Mouse (Mus musculus) CH12.LX (cell line): ENCODE results near the gene Rnf214. TPM values are rescaled to one million over a fixed set of nuclear protein-coding genes. Genes with fewer than 3 reads are reported as not detected.

ENCODE experiments used
- DNase-seq: peaks from one replicate; pipeline ENCODE4 v3.0.0-alpha.2; 2013; ENCODE audit errors: extremely low read depth
- H3K27ac ChIP-seq: 2 replicates; pipeline ENCODE4 v1.5.1; 2012; ENCODE audit warnings: low read depth, mild to moderate bottlenecking, control low read depth, moderate library complexity; ENCODE audit not compliant: insufficient read depth
- H3K27me3 ChIP-seq: replicated peaks from 2 replicates; pipeline ENCODE3; 2012; ENCODE audit warnings: inconsistent platforms
- H3K36me3 ChIP-seq, 2 experiments: replicated peaks in 1 of 2; 2 replicates each; pipeline versions ENCODE3 to v1.6.1; 2012; ENCODE audit warnings: inconsistent platforms in 1 of 2, low read length in 1 of 2, mild to moderate bottlenecking in 1 of 2, mixed read lengths in 1 of 2, moderate library complexity in 1 of 2; ENCODE audit not compliant: control insufficient read depth in 1 of 2, insufficient read depth in 1 of 2
- H3K4me1 ChIP-seq, 2 experiments: 2 replicates each; pipeline ENCODE4 v1.6.1; 2012; ENCODE audit warnings: inconsistent platforms in 1 of 2, moderate library complexity in 1 of 2; ENCODE audit not compliant: insufficient read depth in 2 of 2, control insufficient read depth in 1 of 2
- H3K4me2 ChIP-seq: 2 replicates; pipeline ENCODE4 v1.6.1; 2012; ENCODE audit warnings: low read depth, mild to moderate bottlenecking, control low read depth; ENCODE audit not compliant: poor library complexity, insufficient read depth, severe bottlenecking
- H3K4me3 ChIP-seq, 3 experiments: fragments of 150-350 bp in 1 of 3; sonication (generic) in 1 of 3; replicated peaks in 1 of 3; 2 replicates each; pipeline versions ENCODE3 to v1.5.1; 2011 to 2012; ENCODE audit warnings: low read depth in 2 of 3, low read length in 2 of 3, mild to moderate bottlenecking in 2 of 3, moderate library complexity in 2 of 3, control low read depth in 1 of 3, improper control_type of control experiment in 1 of 3, inconsistent platforms in 1 of 3, mixed read lengths in 1 of 3; ENCODE audit not compliant: poor library complexity in 1 of 3
- H3K79me2 ChIP-seq: replicated peaks from 2 replicates; pipeline ENCODE4 v1.6.1; 2012; ENCODE audit warnings: mild to moderate bottlenecking, moderate library complexity; ENCODE audit not compliant: control insufficient read depth, poor library complexity, insufficient read depth, severe bottlenecking; ENCODE audit errors: extremely low read depth
- H3K9ac ChIP-seq: 2 replicates; pipeline ENCODE4 v1.6.1; 2012; ENCODE audit warnings: low read depth, mild to moderate bottlenecking, control low read depth, moderate library complexity; ENCODE audit not compliant: insufficient read depth
- H3K9me3 ChIP-seq: replicated peaks from 2 replicates; pipeline ENCODE3; 2012; ENCODE audit warnings: low read length, inconsistent platforms, mixed read lengths
- BHLHE40 ChIP-seq: IDR thresholded peaks from 2 replicates; pipeline ENCODE4 v1.6.1; 2011; ENCODE audit warnings: mild to moderate bottlenecking, low read depth, low read length, improper control_type of control experiment
- CTCF ChIP-seq, 2 experiments: IDR thresholded peaks in 1 of 2; conservative IDR thresholded peaks in 1 of 2; 2 replicates each; pipeline ENCODE4 v1.5.1; 2011 to 2012; ENCODE audit warnings: low read depth in 2 of 2, low read length in 2 of 2, improper control_type of control experiment in 1 of 2, inconsistent platforms in 1 of 2, mild to moderate bottlenecking in 1 of 2, moderate library complexity in 1 of 2
- ELF1 ChIP-seq: IDR thresholded peaks from 2 replicates; pipeline ENCODE4 v1.6.1; 2014; ENCODE audit warnings: low read depth, mild to moderate bottlenecking, inconsistent platforms, low read length, improper control_type of control experiment
- GABPA ChIP-seq: IDR thresholded peaks from 2 replicates; pipeline ENCODE4 v1.6.1; 2012; ENCODE audit warnings: low read depth, low read length, improper control_type of control experiment, inconsistent platforms; ENCODE audit not compliant: insufficient replicate concordance
- HCFC1 ChIP-seq: IDR thresholded peaks from 2 replicates; pipeline ENCODE4 v1.6.1; 2012; ENCODE audit warnings: low read depth, mild to moderate bottlenecking, inconsistent platforms, low read length, improper control_type of control experiment
- JUN ChIP-seq: IDR thresholded peaks from 2 replicates; pipeline ENCODE4 v1.6.1; 2011; ENCODE audit warnings: low read depth, mild to moderate bottlenecking, low read length, improper control_type of control experiment, moderate library complexity; ENCODE audit not compliant: insufficient read depth
- KAT2A ChIP-seq: IDR thresholded peaks from 2 replicates; pipeline ENCODE4 v1.6.1; 2012; ENCODE audit warnings: low read length, improper control_type of control experiment, inconsistent platforms; ENCODE audit not compliant: insufficient replicate concordance
- MAX ChIP-seq: IDR thresholded peaks from 2 replicates; pipeline ENCODE4 v1.6.1; 2011; ENCODE audit warnings: low read length, improper control_type of control experiment
- MAZ ChIP-seq: IDR thresholded peaks from 2 replicates; pipeline ENCODE4 v1.6.1; 2012; ENCODE audit warnings: low read depth, mild to moderate bottlenecking, inconsistent platforms, low read length, improper control_type of control experiment, moderate library complexity
- MEF2A ChIP-seq: IDR thresholded peaks from 2 replicates; pipeline ENCODE4 v1.6.1; 2014; ENCODE audit warnings: low read depth, mild to moderate bottlenecking, inconsistent platforms, low read length, improper control_type of control experiment, borderline replicate concordance
- MYC ChIP-seq: IDR thresholded peaks from 2 replicates; pipeline ENCODE4 v1.6.1; 2011; ENCODE audit warnings: low read depth, mild to moderate bottlenecking, improper control_type of control experiment, low read length
- NELFE ChIP-seq: IDR thresholded peaks from 2 replicates; pipeline ENCODE4 v1.6.1; 2011; ENCODE audit warnings: low read depth, low read length, improper control_type of control experiment
- PAX5 ChIP-seq: IDR thresholded peaks from 2 replicates; pipeline ENCODE4 v1.6.1; 2012; ENCODE audit warnings: low read length, inconsistent platforms, mixed read lengths
- POLR2A ChIP-seq: IDR thresholded peaks from 2 replicates; pipeline ENCODE4 v1.6.1; 2011; ENCODE audit warnings: low read depth, mild to moderate bottlenecking, improper control_type of control experiment, low read length
- POLR2AphosphoS2 ChIP-seq: IDR thresholded peaks from 2 replicates; pipeline ENCODE4 v1.6.1; 2011; ENCODE audit warnings: low read depth, low read length, improper control_type of control experiment
- RAD21 ChIP-seq: IDR thresholded peaks from 2 replicates; pipeline ENCODE4 v1.6.1; 2011; ENCODE audit warnings: low read depth, mild to moderate bottlenecking, low read length, improper control_type of control experiment, moderate library complexity
- RCOR1 ChIP-seq: conservative IDR thresholded peaks from 2 replicates; pipeline ENCODE4 v1.6.1; 2012; ENCODE audit warnings: low read depth, mild to moderate bottlenecking, inconsistent platforms, low read length, improper control_type of control experiment
- SIN3A ChIP-seq: IDR thresholded peaks from 2 replicates; pipeline ENCODE4 v1.6.1; 2012; ENCODE audit warnings: low read length, improper control_type of control experiment, inconsistent platforms
- SMC3 ChIP-seq: IDR thresholded peaks from 2 replicates; pipeline ENCODE4 v1.6.1; 2011; ENCODE audit warnings: low read depth, low read length, improper control_type of control experiment
- TBP ChIP-seq: conservative IDR thresholded peaks from 2 replicates; pipeline ENCODE4 v1.6.1; 2011; ENCODE audit warnings: low read depth, low read length, improper control_type of control experiment
- TCF12 ChIP-seq: IDR thresholded peaks from 2 replicates; pipeline ENCODE4 v1.6.1; 2014; ENCODE audit warnings: low read depth, mild to moderate bottlenecking, inconsistent platforms, low read length, improper control_type of control experiment
- UBTF ChIP-seq: IDR thresholded peaks from 2 replicates; pipeline ENCODE4 v1.6.1; 2012; ENCODE audit warnings: low read depth, mild to moderate bottlenecking, inconsistent platforms, low read length, improper control_type of control experiment, moderate library complexity
- USF1 ChIP-seq: IDR thresholded peaks from 2 replicates; pipeline ENCODE4 v1.6.1; 2014; ENCODE audit warnings: low read depth, mild to moderate bottlenecking, inconsistent platforms, low read length, improper control_type of control experiment
- USF2 ChIP-seq: conservative IDR thresholded peaks from 2 replicates; pipeline ENCODE4 v1.6.1; 2011; ENCODE audit warnings: low read depth, low read length, improper control_type of control experiment
- dilution Hi-C: fragments of 300-500 bp; cut with MboI; formaldehyde crosslinking; loops from 2 replicates; pipeline ENCODE4 v1.14.3; 2020; ENCODE audit warnings: low sequenced_read_pairs; ENCODE audit not compliant: extremely low pct_unique_long_range_greater_than_20kb, extremely low pct_ligation_motif_present
- in situ Hi-C: fragments of 300-500 bp; cut with MboI; formaldehyde crosslinking; loops from 3 replicates; pipeline ENCODE4 v1.14.3; 2019; ENCODE audit warnings: low sequenced_read_pairs, low pct_ligation_motif_present, low pct_unique_long_range_greater_than_20kb, mixed read lengths
- polyA plus RNA-seq: library from polyadenylated mRNA; unstranded; fragments of >175 nt; gene quantifications from 2 replicates; pipeline ENCODE4 v1.2.1, GENCODE M21; 2012; ENCODE audit warnings: low read depth; ENCODE audit not compliant: insufficient read length
- total RNA-seq, 2 experiments: library from RNA; depleted of rRNA; stranded (reverse); fragments of 300-350 nt in 1 of 2; fragments of >200 nt in 1 of 2; gene quantifications; 2 replicates each; pipeline ENCODE4 v1.2.3; 2012 to 2014

The Rnf214 gene
- total and polyA plus RNA-seq, 3 experiments: 4.4 to 16.1 (median 9.4) TPM

GRCm38 (mm10) chr9:45827663-45828290, 78.9 kb downstream of the Rnf214 start:
- Histone ChIP-seq H3K4me3 (peak overlapping the region; percentile 79 to 91 (median 84)), H3K9me3 (peaks cover 7% of the 10 kb centered on the region), H3K4me2 (peak overlapping the region; percentile 70), H3K79me2 (no peaks in the 10 kb centered on the region), H3K4me1 (peaks cover 4 to 28% of the 10 kb centered on the region in 2 experiments), H3K27me3 (no peaks in the 10 kb centered on the region), H3K27ac (no peak overlapping the region), H3K36me3 (peaks cover under 1 to 19% of the 10 kb centered on the region in 2 experiments), H3K9ac (peak overlapping the region; percentile 67)
- TF ChIP-seq UBTF (no peak), TCF12 (no peak), POLR2A (no peak), KAT2A (no peak), BHLHE40 (no peak), SIN3A (no peak), SMC3 (no peak), PAX5 (no peak), USF2 (no peak), MAX (no peak), POLR2AphosphoS2 (no peak), USF1 (no peak), NELFE (no peak), GABPA (no peak), ELF1 (no peak), MAZ (no peak)
- in situ Hi-C loops: no loop called here
- dilution Hi-C loops: no loop called here
- no peak for DNase-seq

GRCm38 (mm10) chr9:45818406-45819011, 88.2 kb downstream of the Rnf214 start:
- H3K27ac ChIP-seq: no peak overlapping the region
- in situ Hi-C loops (no loop called here), dilution Hi-C loops (no loop called here)
- peaks cover 11 to 83% of the 10 kb centered on the region in 2 experiments for H3K36me3 ChIP-seq
- H3K4me2 ChIP-seq: no peak overlapping the region
- no peaks in the 10 kb centered on the region for H3K79me2 ChIP-seq
- H3K4me1 ChIP-seq: peaks cover 0 to 14% of the 10 kb centered on the region in 2 experiments; a peak in 2 of 4 replicates
- no peak overlapping the region for H3K4me3 ChIP-seq
- H3K9me3 ChIP-seq: peaks cover 3% of the 10 kb centered on the region
- TF ChIP-seq CTCF (conservative IDR thresholded peaks at IDR 0.05 in 1 of 2, IDR thresholded peaks at IDR 0.05 in 1 of 2; ENCODE audit: low read depth in 2 of 2, low read length in 2 of 2) (no peak), SMC3 (no peak), RCOR1 (no peak), TBP (no peak), JUN (no peak), HCFC1 (no peak), UBTF (no peak), RAD21 (no peak), MEF2A (no peak), PAX5 (no peak), NELFE (no peak), MYC (no peak), POLR2AphosphoS2 (no peak)
- DNase-seq: no peak
- no peaks in the 10 kb centered on the region for H3K27me3 ChIP-seq
- no peak overlapping the region for H3K9ac ChIP-seq
